Comparison of ENCODE assay signal across 16 mouse cellular contexts in genomic region chr15:85538170-85538569, GRCm38 (mm10). TPM values are rescaled to one million over a fixed set of nuclear protein-coding genes. Genes with fewer than 3 reads are reported as not detected.
A peak's percentile ranks its signal among the peaks of the same experiment; 100 is the strongest.
DNase-seq lines count a peak whose midpoint lies in the region; ATAC-seq and TF ChIP-seq lines count a peak whose summit lies in the region.
"Had no signal": no experiment of that assay in that cellular context is flagged by ENCODE, and none has a peak within 500 bp of the region (broad histone marks: within the 10 kb centered on the region; RNA-seq: fewer than 3 reads in every experiment).

No protein-coding gene starts in this region.

- no peak overlapping the region for H3K4me2 ChIP-seq in midbrain, postnatal 0 days (ENCODE audit: low read depth, low read length, poor library complexity, severe bottlenecking)
- H3K4me2 ChIP-seq in midbrain, embryonic 14.5 days (ENCODE audit: low read length): no peak overlapping the region
- H3K4me2 ChIP-seq in hindbrain, embryonic 16.5 days (ENCODE audit: low read length): no peak overlapping the region
- H3K4me2 ChIP-seq in stomach, postnatal 0 days (replicated peaks; ENCODE audit: low read depth): no peak overlapping the region
- H3K4me2 ChIP-seq: lung, embryonic 15.5 days had no signal

- no peak for TF ChIP-seq EP300 in stomach, postnatal 0 days (optimal IDR thresholded peaks at IDR 0.05)

- peak; percentile 24 for DNase-seq in midbrain, postnatal 0 days (ENCODE audit: low spot score)
- DNase-seq in midbrain, embryonic 14.5 days: no peak
- DNase-seq in kidney, postnatal 14 days: peak; percentile 72
- DNase-seq in stomach, postnatal 0 days (ENCODE audit: low spot score): no peak
- no peak for DNase-seq in thymus, postnatal 36 days
- no peak for DNase-seq in spleen, adult 18-20 months
- DNase-seq: adrenal gland, adult 8-10 months; right cerebral cortex, postnatal 4 days had no signal

- ATAC-seq in midbrain, postnatal 0 days (ENCODE audit: low FRiP score): no peak
- no peak for ATAC-seq in midbrain, embryonic 14.5 days (ENCODE audit: low FRiP score, low TSS enrichment)
- ATAC-seq in hindbrain, embryonic 16.5 days: no peak
- ATAC-seq in stomach, postnatal 0 days (ENCODE audit: low FRiP score, low TSS enrichment): 0 out of 2 replicates have a peak, but pooled peaks have one; percentile 3
- ATAC-seq in activated CD4-positive, CD25-positive, alpha-beta regulatory T cell, adult 4 months: no peak

- no peak overlapping the region for H3K4me3 ChIP-seq in midbrain, postnatal 0 days (ENCODE audit: low read depth, low read length)
- H3K4me3 ChIP-seq in midbrain, embryonic 14.5 days (replicated peaks; ENCODE audit: low read depth, low read length): no peak overlapping the region
- H3K4me3 ChIP-seq in hindbrain, embryonic 16.5 days (ENCODE audit: low read length): no peak overlapping the region
- no peak overlapping the region for H3K4me3 ChIP-seq in stomach, postnatal 0 days (ENCODE audit: low read depth, low read length)
- H3K4me3 ChIP-seq: erythroblast, embryonic 14.5 days; lung, embryonic 15.5 days; megakaryocyte, embryonic 14.5 days had no signal

- no peak overlapping the region for H3K27ac ChIP-seq in midbrain, postnatal 0 days (ENCODE audit: low read depth, low read length)
- no peak overlapping the region for H3K27ac ChIP-seq in midbrain, embryonic 14.5 days (replicated peaks; ENCODE audit: low read depth, low read length)
- no peak overlapping the region for H3K27ac ChIP-seq in hindbrain, embryonic 16.5 days (ENCODE audit: low read depth, low read length)
- H3K27ac ChIP-seq in stomach, postnatal 0 days (replicated peaks): no peak overlapping the region
- H3K27ac ChIP-seq: lung, embryonic 15.5 days had no signal

- no peaks in the 10 kb centered on the region for H3K27me3 ChIP-seq in midbrain, postnatal 0 days (ENCODE audit: insufficient read depth, low read length)
- no peaks in the 10 kb centered on the region for H3K27me3 ChIP-seq in midbrain, embryonic 14.5 days (ENCODE audit: control insufficient read depth, insufficient read depth, low read length)
- no peaks in the 10 kb centered on the region; the same call in 1 of the 2 replicates for H3K27me3 ChIP-seq in hindbrain, embryonic 16.5 days (replicated peaks; ENCODE audit: control insufficient read depth, insufficient read depth, low read length)
- no peaks in the 10 kb centered on the region for H3K27me3 ChIP-seq in stomach, postnatal 0 days (ENCODE audit: control insufficient read depth, insufficient read depth, low read length)
- H3K27me3 ChIP-seq: lung, embryonic 15.5 days had no signal

- TF ChIP-seq CTCF in midbrain, postnatal 0 days (IDR thresholded peaks at IDR 0.05): no peak
- TF ChIP-seq CTCF in stomach, postnatal 0 days (IDR thresholded peaks at IDR 0.05; ENCODE audit: low read depth): no peak

- no peaks in the 10 kb centered on the region for H3K4me1 ChIP-seq in midbrain, postnatal 0 days (ENCODE audit: insufficient read depth, low read length)
- H3K4me1 ChIP-seq in midbrain, embryonic 14.5 days (ENCODE audit: control insufficient read depth, insufficient read depth, low read length): no peaks in the 10 kb centered on the region
- no peaks in the 10 kb centered on the region; the same call in 1 of the 2 replicates for H3K4me1 ChIP-seq in hindbrain, embryonic 16.5 days (ENCODE audit: control insufficient read depth, insufficient read depth, low read depth, low read length)
- no peaks in the 10 kb centered on the region for H3K4me1 ChIP-seq in stomach, postnatal 0 days (replicated peaks; ENCODE audit: control insufficient read depth, insufficient read depth)

- H3K36me3 ChIP-seq in midbrain, postnatal 0 days (ENCODE audit: insufficient read depth, low read length): no peaks in the 10 kb centered on the region
- H3K36me3 ChIP-seq in midbrain, embryonic 14.5 days (ENCODE audit: control insufficient read depth, insufficient read depth, low read length): no peaks in the 10 kb centered on the region; the same call in 1 of the 2 replicates
- no peaks in the 10 kb centered on the region; the same call in 1 of the 2 replicates for H3K36me3 ChIP-seq in hindbrain, embryonic 16.5 days (ENCODE audit: control insufficient read depth, insufficient read depth, low read length)
- H3K36me3 ChIP-seq in stomach, postnatal 0 days (ENCODE audit: control insufficient read depth, insufficient read depth, low read length): no peaks in the 10 kb centered on the region
- H3K36me3 ChIP-seq: lung, embryonic 15.5 days had no signal

- 73% methylated on average over 11 of the region's 11 CpGs for WGBS in midbrain, postnatal 0 days
- WGBS in midbrain, embryonic 14.5 days: 69% methylated on average over 11 of the region's 11 CpGs
- 39% methylated on average over 11 of the region's 11 CpGs for WGBS in hindbrain, embryonic 16.5 days
- 43% methylated on average over 11 of the region's 11 CpGs for WGBS in stomach, postnatal 0 days

- H3K9ac ChIP-seq in midbrain, postnatal 0 days (replicated peaks; ENCODE audit: low read length, poor library complexity, severe bottlenecking): no peak overlapping the region
- no peak overlapping the region for H3K9ac ChIP-seq in midbrain, embryonic 14.5 days (replicated peaks; ENCODE audit: low read length)
- peak overlapping the region; percentile 13; the same call in 1 of the 2 replicates for H3K9ac ChIP-seq in hindbrain, embryonic 16.5 days (ENCODE audit: low read depth, low read length)
- H3K9ac ChIP-seq in stomach, postnatal 0 days (ENCODE audit: low read length): no peak overlapping the region
- H3K9ac ChIP-seq: lung, embryonic 15.5 days had no signal

- no peaks in the 10 kb centered on the region for H3K9me3 ChIP-seq in midbrain, postnatal 0 days (ENCODE audit: low read length)
- H3K9me3 ChIP-seq in midbrain, embryonic 14.5 days (ENCODE audit: control insufficient read depth, low read length): no peaks in the 10 kb centered on the region
- H3K9me3 ChIP-seq in hindbrain, embryonic 16.5 days (ENCODE audit: control insufficient read depth, low read length): no peaks in the 10 kb centered on the region
- no peaks in the 10 kb centered on the region for H3K9me3 ChIP-seq in stomach, postnatal 0 days (ENCODE audit: control insufficient read depth, low read length)
- H3K9me3 ChIP-seq: lung, embryonic 15.5 days; megakaryocyte, embryonic 14.5 days had no signal

RNA-seq across cellular contexts. Expression of gene 7530416G11Rik, which starts 35.1 kb away (rescaled TPM):
- total RNA-seq in midbrain, postnatal 0 days (2014; rRNA removed): not detected in 2 replicates
- not detected in 2 replicates for polyA plus RNA-seq in midbrain, postnatal 0 days (2015; fragmentation: Nextera tagmentation; extraction: Ambion mirVana)
- polyA plus RNA-seq in midbrain, embryonic 14.5 days (2014; fragmentation: Nextera tagmentation; extraction: Ambion mirVana): not detected in 2 replicates
- not detected in 2 replicates for polyA plus RNA-seq in hindbrain, embryonic 16.5 days (2015; fragmentation: Nextera tagmentation; extraction: Ambion mirVana)
- polyA plus RNA-seq in stomach, postnatal 0 days (2015; fragmentation: Nextera tagmentation; extraction: Ambion mirVana): not detected in 2 replicates
- polyA plus RNA-seq in activated CD4-positive, CD25-positive, alpha-beta regulatory T cell, adult 4 months (2017; shearing (Covaris generic)): not detected
- total RNA-seq: adrenal gland, adult 8-10 months; layer of hippocampus, postnatal 10 days had no signal
- polyA plus RNA-seq: erythroblast, embryonic 14.5 days; limb, embryonic 11.5 days; lung, embryonic 15.5 days; thymus, postnatal 0 days had no signal

RNA-seq across cellular contexts. Expression of gene Wnt7b, which starts 44.1 kb away (rescaled TPM):
- 26.3 and 34.3 TPM in 2 replicates for total RNA-seq in midbrain, postnatal 0 days (2014; rRNA removed)
- 19.0 and 19.5 TPM in 2 replicates for polyA plus RNA-seq in midbrain, postnatal 0 days (2015; fragmentation: Nextera tagmentation; extraction: Ambion mirVana)
- polyA plus RNA-seq in midbrain, embryonic 14.5 days (2014; fragmentation: Nextera tagmentation; extraction: Ambion mirVana): 38.0 and 43.1 TPM in 2 replicates
- 26.4 and 35.4 TPM in 2 replicates for polyA plus RNA-seq in hindbrain, embryonic 16.5 days (2015; fragmentation: Nextera tagmentation; extraction: Ambion mirVana)
- polyA plus RNA-seq in stomach, postnatal 0 days (2015; fragmentation: Nextera tagmentation; extraction: Ambion mirVana): 20.6 and 24.4 TPM in 2 replicates
- polyA plus RNA-seq in activated CD4-positive, CD25-positive, alpha-beta regulatory T cell, adult 4 months (2017; shearing (Covaris generic)): not detected
- polyA plus RNA-seq: erythroblast, embryonic 14.5 days had no signal

Comparison
In these comparisons a context has a peak if more than half of its experiments do, and no peak if none do; other contexts are left out.
1. DNase-seq: peak in midbrain, postnatal 0 days (single experiment) and kidney, postnatal 14 days (single experiment); none in midbrain, embryonic 14.5 days (single experiment), stomach, postnatal 0 days (single experiment), thymus, postnatal 36 days (0 of 2) and spleen, adult 18-20 months (0 of 2).
2. RNA of gene Wnt7b, which starts 44.1 kb away (polyA plus RNA-seq): 38.0 to 43.1 TPM in midbrain, embryonic 14.5 days, 26.4 to 35.4 TPM in hindbrain, embryonic 16.5 days, 20.6 to 24.4 TPM in stomach, postnatal 0 days and 19.0 to 19.5 TPM in midbrain, postnatal 0 days; not detected in activated CD4-positive, CD25-positive, alpha-beta regulatory T cell, adult 4 months; every median in the first group is over 10 times any median in the second.